8 mouse cellular contexts compared by ENCODE assay signal in genomic region chr10:40053257-40053895, GRCm38 (mm10). TPM values are rescaled to one million over a fixed set of nuclear protein-coding genes. Genes with fewer than 3 reads are reported as not detected.
A peak's percentile ranks its signal among the peaks of the same experiment; 100 is the strongest.
DNase-seq lines count a peak whose midpoint lies in the region; ATAC-seq and TF ChIP-seq lines count a peak whose summit lies in the region.

No protein-coding gene starts in this region.

- 0 out of 2 replicates have a peak overlapping the region, but pooled peaks have one; percentile 29 for H3K9ac ChIP-seq in intestine, embryonic 16.5 days (ENCODE audit: low read depth, low read length)

- H3K36me3 ChIP-seq in intestine, embryonic 16.5 days (ENCODE audit: control insufficient read depth, insufficient read depth, low read length), result no peaks in the 10 kb centered on the region

- H3K27ac ChIP-seq in bone marrow macrophage, adult 2 months (ENCODE audit: insufficient read depth, low read depth, low read length), result no peak overlapping the region
- H3K27ac ChIP-seq in intestine, embryonic 16.5 days (ENCODE audit: low read length), result peak overlapping the region; percentile 33; the same call in 1 of the 2 replicates

- H3K4me2 ChIP-seq in intestine, embryonic 16.5 days (ENCODE audit: low read depth, low read length), result no peak overlapping the region

- H3K4me3 ChIP-seq in bone marrow macrophage, adult 2 months (ENCODE audit: insufficient read depth, low read length), result no peak overlapping the region
- H3K4me3 ChIP-seq in intestine, embryonic 16.5 days (ENCODE audit: low read length), result no peak overlapping the region

- H3K9me3 ChIP-seq in intestine, embryonic 16.5 days (ENCODE audit: control insufficient read depth, low read length), result no peaks in the 10 kb centered on the region

- H3K4me1 ChIP-seq in bone marrow macrophage, adult 2 months (ENCODE audit: control insufficient read depth, insufficient read depth, low read length), result peaks cover 3% of the 10 kb centered on the region
- H3K4me1 ChIP-seq in intestine, embryonic 16.5 days (ENCODE audit: control insufficient read depth, insufficient read depth, low read length), result peaks cover 15% of the 10 kb centered on the region

- 0 out of 2 replicates have a peak, but pooled peaks have one; percentile 27 for TF ChIP-seq CTCF in bone marrow macrophage, adult 2 months (IDR thresholded peaks at IDR 0.05; ENCODE audit: low read depth, low read length)

- peak; percentile 50 to 65 for DNase-seq in heart, postnatal 10 days
- DNase-seq in heart, adult 8-10 months (ENCODE audit: low spot score), result no peak
- peak; percentile 74 for DNase-seq in CD4-positive, CD25-positive, alpha-beta regulatory T cell, adult 2 months (ENCODE audit: low read depth, low spot score)
- no peak for DNase-seq in ovary, postnatal 36 days (ENCODE audit: low spot score)
- no peak for DNase-seq in layer of hippocampus, adult 9-11 months

- 52% methylated on average over 3 of the region's 3 CpGs for WGBS in intestine, embryonic 16.5 days

- intact Hi-C loops in heart, postnatal 10 days (cut with DNase I), result loop anchor here (1.0 kb wide), 1 partner anchor 159 kb away; no protein-coding TSS in a partner anchor

- TF ChIP-seq POLR2A in bone marrow macrophage, adult 2 months (IDR thresholded peaks at IDR 0.05; ENCODE audit: borderline replicate concordance, low read depth, low read length), result no peak

- no peak for ATAC-seq in intestine, embryonic 16.5 days
- peak; percentile 34; the same call in 1 of the 2 replicates for ATAC-seq in monocyte, adult 5-6 weeks (replicated peaks; ENCODE audit: insufficient number of reproducible peaks, low FRiP score, low TSS enrichment, poor library complexity, severe bottlenecking)

- H3K27me3 ChIP-seq in intestine, embryonic 16.5 days (replicated peaks; ENCODE audit: control insufficient read depth, insufficient read depth, low read length), result no peaks in the 10 kb centered on the region

RNA-seq across cellular contexts. Expression of gene Mfsd4b1, which starts 28.3 kb away (rescaled TPM):
- 1 to 10 TPM; 1.7 to 1.9 TPM for total RNA-seq in heart, postnatal 10 days (2021)
- total RNA-seq in heart, adult 8-10 months (2022), result 1 to 10 TPM; 1.8 to 3.5 (median 2.1) TPM
- polyA plus RNA-seq in bone marrow macrophage, adult 2 months (2012; ENCODE audit: insufficient read depth, insufficient read length, missing spikeins), result not detected in 2 replicates
- 1.4 and 3.4 TPM in 2 replicates for polyA plus RNA-seq in intestine, embryonic 16.5 days (2015; fragmentation: Nextera tagmentation; extraction: Ambion mirVana)
- total RNA-seq in monocyte, adult 5-6 weeks (2017), result not detected in 3 replicates

Comparison
In these comparisons a context has a peak if more than half of its experiments do, and no peak if none do; other contexts are left out.
1. DNase-seq: peak in heart, postnatal 10 days (2 of 2) and CD4-positive, CD25-positive, alpha-beta regulatory T cell, adult 2 months (single experiment); none in heart, adult 8-10 months (single experiment), ovary, postnatal 36 days (single experiment) and layer of hippocampus, adult 9-11 months (single experiment).